Mouse (Mus musculus) intestine, embryonic 16.5 days (tissue): ENCODE measurements around the gene Gramd1a. TPM values are rescaled to one million over a fixed set of nuclear protein-coding genes. Genes with fewer than 3 reads are reported as not detected.

ENCODE experiments used
- ATAC-seq: fragments of 200-750 bp; cut with Nextera tagmentation; 2 replicates; pipeline ENCODE4 v1.8.0; 2017; ENCODE audit warnings: moderate TSS enrichment, moderate library complexity
- H3K27ac ChIP-seq: fragments of 300-500 bp; sonication (generic); 2 replicates; pipeline ENCODE4 v1.5.1; 2014; ENCODE audit warnings: mild to moderate bottlenecking, low read length
- H3K27me3 ChIP-seq: fragments of 300-500 bp; sonication (generic); replicated peaks from 2 replicates; pipeline ENCODE4 v1.6.1; 2014; ENCODE audit warnings: low read length, control low read depth, mixed read lengths; ENCODE audit not compliant: control insufficient read depth, insufficient read depth
- H3K36me3 ChIP-seq: fragments of 300-500 bp; sonication (generic); 2 replicates; pipeline ENCODE4 v1.6.1; 2014; ENCODE audit warnings: low read length, control low read depth; ENCODE audit not compliant: control insufficient read depth, insufficient read depth
- H3K4me1 ChIP-seq: fragments of 300-500 bp; sonication (generic); 2 replicates; pipeline ENCODE4 v1.6.1; 2014; ENCODE audit warnings: low read length, control low read depth, mixed read lengths; ENCODE audit not compliant: control insufficient read depth, insufficient read depth
- H3K4me2 ChIP-seq: fragments of 300-500 bp; sonication (generic); 2 replicates; pipeline ENCODE4 v1.6.1; 2014; ENCODE audit warnings: low read depth, low read length, control low read depth
- H3K4me3 ChIP-seq: fragments of 300-500 bp; sonication (generic); 2 replicates; pipeline ENCODE4 v1.5.1; 2014; ENCODE audit warnings: mild to moderate bottlenecking, low read length
- H3K9ac ChIP-seq: fragments of 300-500 bp; sonication (generic); 2 replicates; pipeline ENCODE4 v1.6.1; 2014; ENCODE audit warnings: low read depth, low read length
- H3K9me3 ChIP-seq: fragments of 300-500 bp; sonication (generic); 2 replicates; pipeline ENCODE4 v1.6.1; 2016; ENCODE audit warnings: low read length, control low read depth; ENCODE audit not compliant: control insufficient read depth
- WGBS: fragments of 180-500 bp; shearing (Covaris S2); extraction: QIAGEN DNeasy Blood & Tissue Kit; methylation state at CpG from one replicate; pipeline ENCODE4 v1.1.7; 2014; 5-methylcytosine and 5-hydroxymethylcytosine counted together
- polyA plus RNA-seq: library from polyadenylated mRNA; unstranded; fragments of >200 nt; fragmentation: Nextera tagmentation; extraction: Ambion mirVana; gene quantifications from 2 replicates; pipeline ENCODE4 v1.2.1, GENCODE M21; 2015

Gene Gramd1a
- polyA plus RNA-seq, 1 experiment from 2014 or later, result 39.7 TPM

GRCm38 (mm10) chr7:31115587-31116043, 40.1 kb downstream of the Gramd1a start:
- H3K4me2 ChIP-seq, result peak overlapping the region; percentile 56
- peak overlapping the region; percentile 51; the same call in 1 of the 2 replicates for H3K4me3 ChIP-seq
- WGBS, result 24% methylated on average over 17 of the region's 17 CpGs
- peak; percentile 78 for ATAC-seq
- H3K9ac ChIP-seq, result peak overlapping the region; percentile 73; the same call in 1 of the 2 replicates
- H3K27me3 ChIP-seq, result no peaks in the 10 kb centered on the region
- H3K4me1 ChIP-seq, result peaks cover 18% of the 10 kb centered on the region
- no peaks in the 10 kb centered on the region for H3K36me3 ChIP-seq
- peak overlapping the region; percentile 74 for H3K27ac ChIP-seq
- no peaks in the 10 kb centered on the region for H3K9me3 ChIP-seq

GRCm38 (mm10) chr7:31115182-31115581, 40.5 kb downstream of the Gramd1a start, which contains the start of gene Hpn:
Gene Hpn, minus strand, starts transcription at chr7:31115290.
- H3K27me3 ChIP-seq, result no peaks in the 10 kb centered on the region
- peak within 1 kb of the TSS; percentile 74 for H3K27ac ChIP-seq
- peak; percentile 94 for ATAC-seq
- no peaks in the 10 kb centered on the region for H3K36me3 ChIP-seq
- H3K4me1 ChIP-seq, result peaks cover 18% of the 10 kb centered on the region
- peak within 1 kb of the TSS; percentile 73 for H3K9ac ChIP-seq
- peak within 1 kb of the TSS; percentile 56 for H3K4me2 ChIP-seq
- H3K9me3 ChIP-seq, result no peaks in the 10 kb centered on the region
- 16% methylated on average over 15 of the region's 15 CpGs for whole genome bisulfite sequencing
- peak within 1 kb of the TSS; percentile 51 for H3K4me3 ChIP-seq

- Histone ChIP-seq H3K27ac (peak overlapping the region; percentile 74), H3K36me3 (no peaks in the 10 kb centered on the region), H3K9me3 (no peaks in the 10 kb centered on the region), H3K9ac (peak overlapping the region; percentile 73), H3K4me3 (peak overlapping the region; percentile 51), H3K4me1 (peaks cover 18% of the 10 kb centered on the region), H3K4me2 (peak overlapping the region; percentile 56), H3K27me3 (no peaks in the 10 kb centered on the region)
- 50% methylated on average over 10 of the region's 10 CpGs for WGBS
- ATAC-seq, result peak; percentile 41
These were observed 41.0 kb downstream of the Gramd1a start for GRCm38 (mm10) chr7:31114646-31115045.

- no peak for ATAC-seq
- 70% methylated on average over 6 of the region's 6 CpGs for WGBS
- Histone ChIP-seq H3K4me3 (peak overlapping the region; percentile 51; the same call in 1 of the 2 replicates), H3K4me1 (peaks cover 18% of the 10 kb centered on the region), H3K27me3 (no peaks in the 10 kb centered on the region), H3K36me3 (no peaks in the 10 kb centered on the region), H3K4me2 (peak overlapping the region; percentile 56), H3K27ac (no peak overlapping the region), H3K9ac (peak overlapping the region; percentile 73; the same call in 1 of the 2 replicates), H3K9me3 (no peaks in the 10 kb centered on the region)
These were observed 41.9 kb downstream of the Gramd1a start for GRCm38 (mm10) chr7:31113800-31114199.

GRCm38 (mm10) chr7:31112036-31112435, 43.7 kb downstream of the Gramd1a start:
- no peak overlapping the region for H3K9ac ChIP-seq
- H3K4me2 ChIP-seq, result no peak overlapping the region
- peaks cover 18% of the 10 kb centered on the region for H3K4me1 ChIP-seq
- no peak overlapping the region for H3K4me3 ChIP-seq
- 36% methylated on average over 4 of the region's 4 CpGs for WGBS
- no peak for ATAC-seq
- H3K36me3 ChIP-seq, result no peaks in the 10 kb centered on the region
- no peaks in the 10 kb centered on the region for H3K27me3 ChIP-seq
- H3K27ac ChIP-seq, result no peak overlapping the region
- H3K9me3 ChIP-seq, result no peaks in the 10 kb centered on the region

GRCm38 (mm10) chr7:31110861-31111385, 44.8 kb downstream of the Gramd1a start:
- H3K4me3 ChIP-seq, result no peak overlapping the region
- no peak overlapping the region for H3K4me2 ChIP-seq
- WGBS, result 77% methylated on average over 15 of the region's 15 CpGs
- no peaks in the 10 kb centered on the region for H3K36me3 ChIP-seq
- H3K9me3 ChIP-seq, result no peaks in the 10 kb centered on the region
- H3K4me1 ChIP-seq, result peaks cover 18% of the 10 kb centered on the region
- no peak for ATAC-seq
- no peak overlapping the region for H3K9ac ChIP-seq
- no peaks in the 10 kb centered on the region for H3K27me3 ChIP-seq
- no peak overlapping the region for H3K27ac ChIP-seq

GRCm38 (mm10) chr7:31109796-31110195, 45.9 kb downstream of the Gramd1a start:
- Histone ChIP-seq H3K9me3 (no peaks in the 10 kb centered on the region), H3K36me3 (no peaks in the 10 kb centered on the region), H3K9ac (no peak overlapping the region), H3K4me3 (no peak overlapping the region), H3K4me1 (peaks cover 9% of the 10 kb centered on the region), H3K27me3 (no peaks in the 10 kb centered on the region), H3K27ac (no peak overlapping the region), H3K4me2 (no peak overlapping the region)
- WGBS, result 89% methylated on average over 5 of the region's 5 CpGs
- no peak for ATAC-seq

GRCm38 (mm10) chr7:31109091-31109490, 46.6 kb downstream of the Gramd1a start:
- peaks cover 5% of the 10 kb centered on the region for H3K4me1 ChIP-seq
- ATAC-seq, result no peak
- no peak overlapping the region for H3K4me3 ChIP-seq
- H3K27me3 ChIP-seq, result no peaks in the 10 kb centered on the region
- H3K36me3 ChIP-seq, result no peaks in the 10 kb centered on the region
- 41% methylated on average over 7 of the region's 7 CpGs for WGBS
- H3K9me3 ChIP-seq, result no peaks in the 10 kb centered on the region
- no peak overlapping the region for H3K27ac ChIP-seq
- H3K4me2 ChIP-seq, result no peak overlapping the region
- no peak overlapping the region for H3K9ac ChIP-seq

- H3K4me1 ChIP-seq, result peaks cover 5% of the 10 kb centered on the region; the same call in 1 of the 2 replicates
- no peak overlapping the region for H3K9ac ChIP-seq
- no peak overlapping the region for H3K4me3 ChIP-seq
- no peaks in the 10 kb centered on the region for H3K9me3 ChIP-seq
- no peaks in the 10 kb centered on the region for H3K27me3 ChIP-seq
- no peak overlapping the region for H3K27ac ChIP-seq
- ATAC-seq, result no peak
- no peak overlapping the region for H3K4me2 ChIP-seq
- 86% methylated on average over 11 of the region's 11 CpGs for WGBS
- H3K36me3 ChIP-seq, result no peaks in the 10 kb centered on the region
These were observed 47.9 kb downstream of the Gramd1a start for GRCm38 (mm10) chr7:31107781-31108180.

GRCm38 (mm10) chr7:31106166-31106565, 49.5 kb downstream of the Gramd1a start:
- no peaks in the 10 kb centered on the region for H3K36me3 ChIP-seq
- no peak overlapping the region for H3K4me3 ChIP-seq
- H3K27ac ChIP-seq, result no peak overlapping the region
- H3K9ac ChIP-seq, result no peak overlapping the region
- H3K9me3 ChIP-seq, result no peaks in the 10 kb centered on the region
- H3K4me1 ChIP-seq, result no peaks in the 10 kb centered on the region
- no peak for ATAC-seq
- 62% methylated on average over 3 of the region's 3 CpGs for WGBS
- no peaks in the 10 kb centered on the region for H3K27me3 ChIP-seq
- no peak overlapping the region for H3K4me2 ChIP-seq
